Mouse (Mus musculus) kidney, postnatal 0 days (tissue): ENCODE measurements at regions not wholly inside any gene's neighbourhood (a gene's known extent, or its start where the extent isn't known, plus 50 kb on each side); places are given as distances from the start of the nearest gene placed in this dataset.

ENCODE experiments used
- ATAC-seq: fragments of 200-750 bp; cut with Nextera tagmentation; replicated peaks from 2 replicates; pipeline ENCODE4 v1.8.0; 2017; ENCODE audit warnings: low read depth, moderate number of reproducible peaks, moderate TSS enrichment, moderate library complexity; ENCODE audit not compliant: low FRiP score
- DNase-seq: peaks from one replicate; pipeline ENCODE4 v3.0.0-alpha.2; 2016; ENCODE audit warnings: low spot score
- H3K27ac ChIP-seq: fragments of 300-500 bp; sonication (generic); 2 replicates; pipeline ENCODE4 v1.5.1; 2014; ENCODE audit warnings: mild to moderate bottlenecking
- H3K27me3 ChIP-seq: fragments of 300-500 bp; sonication (generic); 2 replicates; pipeline ENCODE4 v1.6.1; 2014; ENCODE audit warnings: low read length, mixed read lengths; ENCODE audit not compliant: insufficient read depth
- H3K36me3 ChIP-seq: fragments of 300-500 bp; sonication (generic); 2 replicates; pipeline ENCODE4 v1.6.1; 2014; ENCODE audit warnings: low read length, mixed read lengths; ENCODE audit not compliant: insufficient read depth
- H3K4me1 ChIP-seq: fragments of 300-500 bp; sonication (generic); replicated peaks from 2 replicates; pipeline ENCODE4 v1.6.1; 2014; ENCODE audit warnings: antibody characterized with exemption, low read length, mixed read lengths; ENCODE audit not compliant: insufficient read depth
- H3K4me2 ChIP-seq: fragments of 300-500 bp; sonication (generic); 2 replicates; pipeline ENCODE4 v1.6.1; 2014; ENCODE audit warnings: mild to moderate bottlenecking, low read length, moderate library complexity, mixed read lengths
- H3K4me3 ChIP-seq: fragments of 300-500 bp; sonication (generic); replicated peaks from 2 replicates; pipeline ENCODE4 v1.5.1; 2014; ENCODE audit warnings: low read depth, low read length
- H3K9ac ChIP-seq: fragments of 300-500 bp; sonication (generic); 2 replicates; pipeline ENCODE4 v1.6.1; 2014; ENCODE audit warnings: low read depth, low read length
- H3K9me3 ChIP-seq: fragments of 300-500 bp; sonication (generic); replicated peaks from 2 replicates; pipeline ENCODE4 v1.6.1; 2016; ENCODE audit warnings: low read length, inconsistent platforms, mixed read lengths
- CTCF ChIP-seq: IDR thresholded peaks from 2 replicates; pipeline ENCODE4 v1.5.1; 2016; ENCODE audit warnings: antibody characterized with exemption, low read depth, mild to moderate bottlenecking, moderate library complexity
- WGBS: fragments of 180-500 bp; shearing (Covaris S2); extraction: QIAGEN DNeasy Blood & Tissue Kit; methylation state at CpG from one replicate; pipeline ENCODE4 v1.1.7; 2014; 5-methylcytosine and 5-hydroxymethylcytosine counted together

DNA sequence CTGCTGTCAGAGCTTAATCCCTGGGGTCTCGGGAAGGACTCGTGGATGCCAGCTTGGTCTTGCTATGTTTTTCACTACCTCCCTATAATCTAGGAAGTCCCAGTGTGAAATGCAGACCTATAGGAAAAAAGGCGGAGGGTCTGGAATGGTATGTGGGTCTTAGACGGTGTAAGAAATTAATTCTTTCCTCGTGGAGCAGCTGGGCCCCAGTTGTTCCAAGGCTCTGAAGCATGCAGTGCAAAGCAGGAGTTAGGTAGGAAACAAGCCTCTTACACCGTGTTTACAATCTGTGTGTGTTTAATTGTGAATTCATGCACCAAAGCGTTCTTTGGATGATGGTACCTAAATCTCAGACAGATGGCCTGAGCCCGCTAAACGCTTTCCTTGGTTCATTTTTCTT is 241.1 kb downstream of the Atp23 start:
- ATAC-seq (no peak), DNase-seq (no peak)
- 75% methylated on average over 9 of the region's 9 CpGs for WGBS
- H3K4me2 ChIP-seq: no peak overlapping the region
- H3K4me1 ChIP-seq: no peaks in the 10 kb centered on the region
- no peaks in the 10 kb centered on the region for H3K9me3 ChIP-seq
- no peaks in the 10 kb centered on the region for H3K27me3 ChIP-seq
- H3K36me3 ChIP-seq: no peaks in the 10 kb centered on the region
- H3K4me3 ChIP-seq: no peak overlapping the region
- H3K27ac ChIP-seq: no peak overlapping the region
- TF ChIP-seq CTCF: no peak
- no peak overlapping the region for H3K9ac ChIP-seq

- no peak for DNase-seq
- 68% methylated on average over 3 of the region's 3 CpGs for WGBS
- no peak overlapping the region for H3K4me3 ChIP-seq
- no peaks in the 10 kb centered on the region for H3K27me3 ChIP-seq
- no peak overlapping the region for H3K9ac ChIP-seq
- no peaks in the 10 kb centered on the region for H3K36me3 ChIP-seq
- TF ChIP-seq CTCF: no peak
- ATAC-seq: no peak
- H3K9me3 ChIP-seq: no peaks in the 10 kb centered on the region
- H3K27ac ChIP-seq: no peak overlapping the region
- no peaks in the 10 kb centered on the region for H3K4me1 ChIP-seq
- no peak overlapping the region for H3K4me2 ChIP-seq
Observed at GRCm38 (mm10) chr10:126652693-126653092, 248.5 kb downstream of the Atp23 start.

DNA sequence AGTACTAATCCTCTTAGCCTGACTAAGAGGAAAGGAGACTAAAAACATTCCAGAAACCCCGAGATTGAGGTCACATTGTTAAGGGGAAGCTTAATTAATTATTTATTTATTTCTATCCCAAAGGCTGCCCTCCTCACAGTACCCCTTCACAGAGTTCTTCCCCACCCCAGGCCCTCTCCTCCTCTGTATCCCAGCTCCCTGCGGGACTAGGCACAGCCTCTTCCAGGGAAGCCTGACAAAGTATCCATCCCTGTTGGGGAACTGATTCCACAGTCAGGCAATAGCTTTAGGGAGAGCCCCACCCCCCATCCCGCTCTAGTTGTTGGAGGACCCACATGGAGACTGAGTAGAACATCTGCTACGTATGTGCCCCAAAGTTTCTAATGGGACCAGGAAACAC is 254.6 kb downstream of the Atp23 start:
- TF ChIP-seq CTCF: no peak
- Histone ChIP-seq H3K4me1 (no peaks in the 10 kb centered on the region), H3K4me3 (no peak overlapping the region), H3K27ac (no peak overlapping the region), H3K9me3 (no peaks in the 10 kb centered on the region), H3K36me3 (no peaks in the 10 kb centered on the region), H3K9ac (no peak overlapping the region), H3K4me2 (no peak overlapping the region), H3K27me3 (no peaks in the 10 kb centered on the region)
- DNase-seq (no peak), ATAC-seq (no peak)
- 63% methylated on average over 4 of the region's 4 CpGs for WGBS

DNA sequence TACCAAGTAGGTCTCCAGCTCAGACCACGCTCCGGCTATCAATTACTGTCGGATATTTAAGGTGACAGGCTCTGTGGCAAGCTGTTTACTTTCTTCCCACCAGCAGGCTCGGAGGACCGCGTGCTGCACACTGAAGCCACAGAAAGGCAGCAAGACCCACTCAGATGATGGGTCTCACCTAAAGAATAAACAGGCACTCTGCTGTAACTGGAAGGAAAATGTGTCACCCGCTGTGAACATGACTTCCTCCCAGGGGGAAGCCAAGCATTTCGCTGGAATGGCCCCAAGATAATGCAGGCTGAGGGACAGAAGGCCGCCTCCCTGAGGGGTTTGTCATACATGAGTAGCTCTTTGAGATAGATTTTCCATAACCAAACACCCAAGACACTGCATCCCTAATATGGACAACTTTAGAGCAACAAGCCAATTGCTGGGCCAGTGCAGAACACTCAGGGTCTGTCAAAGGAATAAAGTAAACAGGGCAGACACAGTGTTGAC is 259.3 kb downstream of the Atp23 start:
- 12% methylated on average over 9 of the region's 9 CpGs for WGBS
- H3K27ac ChIP-seq: no peak overlapping the region
- DNase-seq: peak; percentile 46

DNA sequence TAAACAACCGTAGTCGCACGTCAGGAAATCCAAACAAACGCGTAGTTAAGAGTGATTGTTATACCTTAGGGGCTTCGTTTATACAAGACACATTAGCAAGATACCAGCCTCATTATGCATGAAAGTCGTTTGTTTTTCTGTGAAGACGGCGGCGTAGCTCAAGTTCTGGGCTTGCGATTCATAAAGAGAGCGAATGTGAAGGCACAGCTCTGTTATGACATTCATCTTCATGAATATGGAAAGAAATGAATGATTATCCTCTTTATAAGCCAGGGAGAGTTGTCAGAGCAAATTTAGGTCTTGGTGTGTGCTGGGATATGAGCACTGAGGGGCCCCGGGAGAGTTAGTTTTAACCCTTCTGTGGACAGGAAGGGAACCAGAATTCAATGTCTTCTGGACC is 266.4 kb downstream of the Atp23 start:
- Histone ChIP-seq H3K4me2 (no peak overlapping the region), H3K36me3 (no peaks in the 10 kb centered on the region), H3K4me1 (no peaks in the 10 kb centered on the region), H3K27me3 (no peaks in the 10 kb centered on the region), H3K4me3 (no peak overlapping the region), H3K27ac (no peak overlapping the region), H3K9me3 (no peaks in the 10 kb centered on the region), H3K9ac (no peak overlapping the region)
- DNase-seq (no peak), ATAC-seq (no peak)
- 53% methylated on average over 13 of the region's 13 CpGs for WGBS
- TF ChIP-seq CTCF: no peak

More for the DNA sequence above, 259.3 kb downstream of the Atp23 start:
- H3K36me3 ChIP-seq: no peaks in the 10 kb centered on the region
- no peak overlapping the region; the same call in 1 of the 2 replicates for H3K4me2 ChIP-seq
- no peaks in the 10 kb centered on the region for H3K9me3 ChIP-seq
- no peaks in the 10 kb centered on the region for H3K4me1 ChIP-seq
- ATAC-seq: no peak; the same call in 1 of the 2 replicates
- no peak for TF ChIP-seq CTCF
- H3K4me3 ChIP-seq: no peak overlapping the region
- H3K27me3 ChIP-seq: no peaks in the 10 kb centered on the region
- H3K9ac ChIP-seq: no peak overlapping the region

DNA sequence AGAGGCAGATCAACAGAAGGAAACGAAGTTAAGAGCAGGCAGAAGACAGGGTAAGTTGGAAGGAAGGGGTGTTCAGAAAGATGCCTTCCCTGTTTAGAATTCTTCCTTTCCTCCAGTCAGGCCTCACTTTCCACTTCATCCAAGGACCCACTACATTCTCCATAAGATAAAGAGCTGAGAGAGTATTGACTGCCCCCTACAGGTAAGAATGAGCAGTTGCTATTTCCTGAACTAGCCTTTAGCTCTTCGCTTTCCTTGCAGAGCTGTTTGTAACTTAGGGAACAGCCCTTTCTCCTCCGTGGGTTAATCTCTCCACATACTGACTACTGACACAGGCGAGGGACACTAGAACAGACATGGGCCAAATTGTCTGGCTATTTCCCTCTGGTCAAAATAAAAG is 273.1 kb downstream of the Atp23 start:
- Histone ChIP-seq H3K4me1 (no peaks in the 10 kb centered on the region), H3K4me3 (no peak overlapping the region), H3K27me3 (no peaks in the 10 kb centered on the region), H3K9me3 (no peaks in the 10 kb centered on the region), H3K9ac (no peak overlapping the region), H3K27ac (no peak overlapping the region), H3K36me3 (no peaks in the 10 kb centered on the region), H3K4me2 (no peak overlapping the region)
- DNase-seq (no peak), ATAC-seq (no peak)
- 59% methylated on average over 4 of the region's 4 CpGs for WGBS
- TF ChIP-seq CTCF: peak; percentile 54; the same call in 1 of the 2 replicates

DNA sequence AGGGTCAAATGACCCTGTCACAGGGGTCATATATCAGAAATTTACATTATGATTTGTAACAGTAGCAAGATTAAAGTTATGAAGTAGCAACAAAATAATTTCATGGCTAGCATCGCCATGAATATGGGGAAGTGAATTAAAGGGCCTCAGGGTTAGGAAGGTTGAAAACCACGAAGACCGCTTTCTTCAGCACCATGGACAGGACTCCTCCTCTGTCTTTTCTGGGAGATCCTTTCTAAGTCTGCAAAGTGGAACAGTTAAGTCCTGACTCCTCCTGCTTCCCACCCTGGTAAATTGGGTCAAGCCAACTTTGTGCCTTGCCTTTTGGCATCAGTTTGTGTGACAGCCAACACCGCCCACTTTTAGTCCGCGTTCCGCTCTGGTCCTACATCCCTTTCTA is 275.7 kb downstream of the Atp23 start:
- Histone ChIP-seq H3K4me2 (no peak overlapping the region), H3K4me1 (no peaks in the 10 kb centered on the region), H3K9me3 (no peaks in the 10 kb centered on the region), H3K27ac (no peak overlapping the region), H3K36me3 (no peaks in the 10 kb centered on the region), H3K9ac (no peak overlapping the region), H3K4me3 (no peak overlapping the region), H3K27me3 (no peaks in the 10 kb centered on the region)
- TF ChIP-seq CTCF: no peak
- DNase-seq: peak; percentile 76
- ATAC-seq: no peak
- 54% methylated on average over 7 of the region's 7 CpGs for WGBS
